30 mouse cellular contexts compared by ENCODE assay signal in the genomic region with DNA sequence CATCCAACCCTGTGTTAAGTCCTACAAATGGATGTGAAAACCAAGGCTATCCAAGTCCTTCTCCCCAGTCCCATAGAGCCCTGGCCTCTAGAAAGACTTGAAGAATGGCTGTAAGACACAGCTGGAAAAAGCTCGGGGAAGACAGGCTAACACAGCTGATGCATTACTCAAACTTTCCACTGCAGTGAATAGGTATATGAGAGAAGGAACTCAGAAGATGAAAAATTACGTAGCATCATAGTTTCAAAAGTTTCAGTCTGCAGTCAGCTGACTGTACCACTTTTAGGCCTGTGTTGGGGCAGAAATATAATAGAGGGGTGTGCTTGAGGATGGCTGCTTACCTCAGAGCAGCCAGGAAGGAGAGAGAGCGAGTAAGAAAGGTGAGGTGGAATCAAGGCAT.
"Had no signal": no experiment of that assay in that cellular context is flagged by ENCODE, and none has a peak within 500 bp of the region (broad histone marks: within the 10 kb centered on the region; RNA-seq: fewer than 3 reads in every experiment).

No protein-coding gene starts in this region.

- H3K4me1 ChIP-seq: heart, embryonic 10.5 days; heart, embryonic 12.5 days; heart, embryonic 13.5 days; heart, embryonic 15.5 days; hindbrain, embryonic 10.5 days; hindbrain, embryonic 12.5 days; hindbrain, embryonic 13.5 days; hindbrain, embryonic 15.5 days; intestine, embryonic 15.5 days had no signal

- H3K27me3 ChIP-seq: heart, embryonic 12.5 days; heart, embryonic 13.5 days; heart, embryonic 15.5 days; hindbrain, embryonic 12.5 days; hindbrain, embryonic 13.5 days; hindbrain, embryonic 15.5 days; intestine, embryonic 15.5 days; kidney, embryonic 15.5 days had no signal

- H3K9me3 ChIP-seq: heart, embryonic 10.5 days; heart, embryonic 12.5 days; heart, embryonic 15.5 days; hindbrain, embryonic 10.5 days; hindbrain, embryonic 12.5 days; hindbrain, embryonic 13.5 days; hindbrain, embryonic 15.5 days; intestine, embryonic 15.5 days; kidney, embryonic 15.5 days had no signal

- H3K4me3 ChIP-seq: heart, embryonic 10.5 days; heart, embryonic 12.5 days; heart, embryonic 13.5 days; heart, embryonic 15.5 days; hindbrain, embryonic 10.5 days; hindbrain, embryonic 12.5 days; hindbrain, embryonic 13.5 days; hindbrain, embryonic 15.5 days; intestine, embryonic 15.5 days; kidney, embryonic 15.5 days; layer of hippocampus, adult 2 months; left cerebral cortex, adult 2 months had no signal

- DNase-seq: heart, postnatal 10 days; heart, postnatal 14 days; heart, postnatal 4 days; kidney, adult 11 months; kidney, adult 18-20 months; kidney, adult 8-10 months; kidney, adult 9 months; kidney, postnatal 10 days; kidney, postnatal 14 days; kidney, postnatal 25 days; kidney, postnatal 36 days; kidney, postnatal 4 days; layer of hippocampus, adult 9-11 months; layer of hippocampus, postnatal 36 days had no signal

- H3K36me3 ChIP-seq: heart, embryonic 10.5 days; heart, embryonic 12.5 days; heart, embryonic 13.5 days; heart, embryonic 15.5 days; hindbrain, embryonic 10.5 days; hindbrain, embryonic 12.5 days; hindbrain, embryonic 13.5 days; hindbrain, embryonic 15.5 days; intestine, embryonic 15.5 days; kidney, embryonic 15.5 days had no signal

- H3K9ac ChIP-seq: heart, embryonic 12.5 days; heart, embryonic 13.5 days; heart, embryonic 15.5 days; hindbrain, embryonic 12.5 days; hindbrain, embryonic 13.5 days; hindbrain, embryonic 14.5 days; hindbrain, embryonic 15.5 days; intestine, embryonic 15.5 days; kidney, embryonic 15.5 days had no signal

- H3K27ac ChIP-seq: heart, embryonic 10.5 days; heart, embryonic 13.5 days; heart, embryonic 15.5 days; hindbrain, embryonic 10.5 days; hindbrain, embryonic 12.5 days; hindbrain, embryonic 13.5 days; hindbrain, embryonic 14.5 days; hindbrain, embryonic 15.5 days; hindbrain, postnatal 0 days; intestine, embryonic 15.5 days; kidney, embryonic 15.5 days; kidney, postnatal 0 days; layer of hippocampus, adult 2 months; left cerebral cortex, adult 2 months had no signal

- H3K4me2 ChIP-seq: heart, embryonic 11.5 days; heart, embryonic 12.5 days; heart, embryonic 13.5 days; heart, embryonic 15.5 days; hindbrain, embryonic 12.5 days; hindbrain, embryonic 13.5 days; hindbrain, embryonic 14.5 days; hindbrain, embryonic 15.5 days; intestine, embryonic 15.5 days; kidney, embryonic 15.5 days had no signal
